Mouse (Mus musculus): ENCODE measurements at regions not wholly inside any gene's neighbourhood (a gene's known extent, or its start where the extent isn't known, plus 50 kb on each side); places are given as distances from the start of the nearest gene placed in this dataset.

DNA sequence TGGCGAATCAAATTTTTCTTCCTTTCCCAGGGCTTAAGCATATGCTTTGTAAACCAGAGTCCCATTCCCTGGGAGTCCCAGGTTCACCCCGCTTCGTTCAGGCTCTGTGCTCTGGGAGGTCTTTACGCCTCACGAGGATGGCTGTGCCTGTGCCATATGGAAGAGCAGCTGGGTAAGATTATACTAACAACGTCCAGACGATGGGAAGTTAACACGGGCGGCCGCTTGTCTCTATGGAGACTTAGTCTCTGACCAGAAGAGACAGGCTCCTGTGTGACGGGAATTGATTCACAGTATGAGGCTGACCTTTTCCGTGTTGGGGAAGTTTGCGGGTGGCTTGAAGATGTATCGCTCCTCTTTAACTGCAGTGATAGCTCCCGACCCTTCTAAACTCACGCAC is 107.9 kb downstream of the Cand1 start:
- no peaks in the 10 kb centered on the region for H3K4me1 ChIP-seq (ENCODE audit: control insufficient read depth, insufficient read depth, low read length)
- TF ChIP-seq EP300 (IDR thresholded peaks at IDR 0.05; ENCODE audit: insufficient read depth, low read depth, low read length) (no peak), POLR2A (IDR thresholded peaks at IDR 0.05; ENCODE audit: insufficient read depth, low read depth, low read length) (no peak)
- H3K79me2 ChIP-seq (replicated peaks; ENCODE audit: control insufficient read depth, insufficient read depth, low read length): no peaks in the 10 kb centered on the region
- no peak for DNase-seq
- intact Hi-C loops (cut with DNase I): no loop called here
- 54% methylated on average over 16 of the region's 16 CpGs for WGBS
- no peak overlapping the region for H3K27ac ChIP-seq
- H3K9ac ChIP-seq (ENCODE audit: low read depth, low read length): no peak overlapping the region
- no peaks in the 10 kb centered on the region for H3K27me3 ChIP-seq (ENCODE audit: control insufficient read depth, insufficient read depth, low read length)
- no peaks in the 10 kb centered on the region for H3K36me3 ChIP-seq (ENCODE audit: control insufficient read depth, insufficient read depth, low read length)
- no peak overlapping the region for H3K4me3 ChIP-seq

- 78% methylated on average over 6 of the region's 6 CpGs for WGBS
- Histone ChIP-seq H3K36me3 (ENCODE audit: control insufficient read depth, insufficient read depth, low read length) (no peaks in the 10 kb centered on the region), H3K4me3 (no peak overlapping the region), H3K4me1 (ENCODE audit: control insufficient read depth, insufficient read depth, low read length) (no peaks in the 10 kb centered on the region), H3K27ac (no peak overlapping the region), H3K27me3 (ENCODE audit: control insufficient read depth, insufficient read depth, low read length) (no peaks in the 10 kb centered on the region), H3K9ac (ENCODE audit: low read depth, low read length) (no peak overlapping the region), H3K79me2 (replicated peaks; ENCODE audit: control insufficient read depth, insufficient read depth, low read length) (no peaks in the 10 kb centered on the region)
- intact Hi-C loops (cut with DNase I): no loop called here
- DNase-seq: no peak
- TF ChIP-seq EP300 (IDR thresholded peaks at IDR 0.05; ENCODE audit: insufficient read depth, low read depth, low read length) (no peak), CTCF (IDR thresholded peaks at IDR 0.05) (no peak), POLR2A (IDR thresholded peaks at IDR 0.05; ENCODE audit: insufficient read depth, low read depth, low read length) (no peak)
Measured at GRCm38 (mm10) chr10:119130676-119131075, 109.2 kb downstream of the Cand1 start.

GRCm38 (mm10) chr10:119128035-119128434 is 111.8 kb downstream of the Cand1 start:
- no peak overlapping the region for H3K27ac ChIP-seq
- 89% methylated on average over 3 of the region's 3 CpGs for WGBS
- no peak overlapping the region for H3K9ac ChIP-seq (ENCODE audit: low read depth, low read length)
- H3K36me3 ChIP-seq (ENCODE audit: control insufficient read depth, insufficient read depth, low read length): no peaks in the 10 kb centered on the region
- H3K79me2 ChIP-seq (replicated peaks; ENCODE audit: control insufficient read depth, insufficient read depth, low read length): no peaks in the 10 kb centered on the region
- intact Hi-C loops (cut with DNase I): no loop called here
- no peaks in the 10 kb centered on the region for H3K4me1 ChIP-seq (ENCODE audit: control insufficient read depth, insufficient read depth, low read length)
- H3K4me3 ChIP-seq: no peak overlapping the region
- no peak for TF ChIP-seq CTCF (IDR thresholded peaks at IDR 0.05)
- no peak for TF ChIP-seq EP300 (IDR thresholded peaks at IDR 0.05; ENCODE audit: insufficient read depth, low read depth, low read length)
- TF ChIP-seq POLR2A (IDR thresholded peaks at IDR 0.05; ENCODE audit: insufficient read depth, low read depth, low read length): no peak
- H3K27me3 ChIP-seq (ENCODE audit: control insufficient read depth, insufficient read depth, low read length): no peaks in the 10 kb centered on the region
- DNase-seq: no peak

DNA sequence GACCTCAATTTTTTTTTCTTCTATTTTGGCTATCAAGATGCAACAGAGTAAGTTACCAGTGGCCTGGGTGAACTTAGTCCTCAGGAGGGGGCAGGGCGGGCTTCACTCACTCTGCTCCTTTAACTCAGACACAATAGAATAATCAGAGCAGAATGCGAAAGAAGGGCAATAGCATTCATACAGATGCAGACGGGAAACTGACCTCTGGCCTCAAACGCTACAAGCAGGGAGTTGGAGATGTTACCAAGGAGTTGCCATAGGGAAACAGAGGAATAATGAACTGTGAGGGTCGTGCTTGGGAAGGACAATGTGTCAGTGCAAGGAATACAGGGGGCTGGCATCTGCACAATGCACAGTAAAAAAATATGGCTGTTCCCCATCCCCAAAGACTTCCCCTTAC is 116.3 kb downstream of the Cand1 start:
- Histone ChIP-seq H3K79me2 (replicated peaks; ENCODE audit: control insufficient read depth, insufficient read depth, low read length) (no peaks in the 10 kb centered on the region), H3K36me3 (ENCODE audit: control insufficient read depth, insufficient read depth, low read length) (no peaks in the 10 kb centered on the region), H3K4me1 (ENCODE audit: control insufficient read depth, insufficient read depth, low read length) (no peaks in the 10 kb centered on the region), H3K9ac (ENCODE audit: low read depth, low read length) (no peak overlapping the region), H3K27me3 (ENCODE audit: control insufficient read depth, insufficient read depth, low read length) (no peaks in the 10 kb centered on the region), H3K27ac (no peak overlapping the region), H3K4me3 (no peak overlapping the region)
- WGBS: 79% methylated on average over 5 of the region's 5 CpGs
- TF ChIP-seq EP300 (IDR thresholded peaks at IDR 0.05; ENCODE audit: insufficient read depth, low read depth, low read length): no peak
- no peak for TF ChIP-seq CTCF (IDR thresholded peaks at IDR 0.05)
- no peak for TF ChIP-seq POLR2A (IDR thresholded peaks at IDR 0.05; ENCODE audit: insufficient read depth, low read depth, low read length)
- no peak for DNase-seq
- intact Hi-C loops (cut with DNase I): no loop called here

GRCm38 (mm10) chr10:119122347-119122746 is 117.5 kb downstream of the Cand1 start:
- no peak overlapping the region for H3K9ac ChIP-seq (ENCODE audit: low read depth, low read length)
- no peak for TF ChIP-seq EP300 (IDR thresholded peaks at IDR 0.05; ENCODE audit: insufficient read depth, low read depth, low read length)
- TF ChIP-seq CTCF (IDR thresholded peaks at IDR 0.05): no peak
- no peak for TF ChIP-seq POLR2A (IDR thresholded peaks at IDR 0.05; ENCODE audit: insufficient read depth, low read depth, low read length)
- H3K27ac ChIP-seq: no peak overlapping the region
- intact Hi-C loops (cut with DNase I): no loop called here
- WGBS: 92% methylated on average over 8 of the region's 8 CpGs
- no peak overlapping the region for H3K4me3 ChIP-seq
- H3K4me1 ChIP-seq (ENCODE audit: control insufficient read depth, insufficient read depth, low read length): no peaks in the 10 kb centered on the region
- no peaks in the 10 kb centered on the region for H3K79me2 ChIP-seq (replicated peaks; ENCODE audit: control insufficient read depth, insufficient read depth, low read length)
- no peaks in the 10 kb centered on the region for H3K27me3 ChIP-seq (ENCODE audit: control insufficient read depth, insufficient read depth, low read length)
- no peaks in the 10 kb centered on the region for H3K36me3 ChIP-seq (ENCODE audit: control insufficient read depth, insufficient read depth, low read length)
- DNase-seq: no peak

DNA sequence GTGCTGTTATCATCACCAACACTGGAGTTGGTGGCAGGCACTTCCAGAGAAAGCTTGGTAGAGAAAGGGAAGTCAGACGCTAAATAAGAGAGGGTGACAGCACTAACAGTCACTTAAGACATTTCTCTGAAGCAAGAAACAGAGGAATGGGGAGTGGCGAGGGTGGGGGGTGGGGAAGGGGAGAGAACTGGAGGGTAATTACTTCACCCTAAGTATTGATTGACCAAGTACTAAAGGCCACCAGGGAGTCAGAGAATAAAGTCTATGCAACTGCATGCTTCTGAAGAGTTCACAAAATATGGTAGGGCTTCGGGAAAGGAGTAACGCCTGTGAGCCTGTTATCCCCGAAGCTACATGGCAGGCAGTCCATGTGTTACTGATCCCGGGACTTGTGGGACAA is 118.3 kb downstream of the Cand1 start:
- Histone ChIP-seq H3K36me3 (ENCODE audit: control insufficient read depth, insufficient read depth, low read length) (no peaks in the 10 kb centered on the region), H3K27ac (no peak overlapping the region), H3K27me3 (ENCODE audit: control insufficient read depth, insufficient read depth, low read length) (no peaks in the 10 kb centered on the region), H3K4me3 (no peak overlapping the region), H3K79me2 (replicated peaks; ENCODE audit: control insufficient read depth, insufficient read depth, low read length) (no peaks in the 10 kb centered on the region), H3K9ac (ENCODE audit: low read depth, low read length) (no peak overlapping the region), H3K4me1 (ENCODE audit: control insufficient read depth, insufficient read depth, low read length) (no peaks in the 10 kb centered on the region)
- intact Hi-C loops (cut with DNase I): no loop called here
- no peak for TF ChIP-seq CTCF (IDR thresholded peaks at IDR 0.05)
- DNase-seq: no peak
- WGBS: 74% methylated on average over 6 of the region's 6 CpGs

Data from heart, adult 2 months (tissue).